Mouse (Mus musculus): ENCODE measurements at regions not wholly inside any gene's neighbourhood (a gene's known extent, or its start where the extent isn't known, plus 50 kb on each side); places are given as distances from the start of the nearest gene placed in this dataset.

DNA sequence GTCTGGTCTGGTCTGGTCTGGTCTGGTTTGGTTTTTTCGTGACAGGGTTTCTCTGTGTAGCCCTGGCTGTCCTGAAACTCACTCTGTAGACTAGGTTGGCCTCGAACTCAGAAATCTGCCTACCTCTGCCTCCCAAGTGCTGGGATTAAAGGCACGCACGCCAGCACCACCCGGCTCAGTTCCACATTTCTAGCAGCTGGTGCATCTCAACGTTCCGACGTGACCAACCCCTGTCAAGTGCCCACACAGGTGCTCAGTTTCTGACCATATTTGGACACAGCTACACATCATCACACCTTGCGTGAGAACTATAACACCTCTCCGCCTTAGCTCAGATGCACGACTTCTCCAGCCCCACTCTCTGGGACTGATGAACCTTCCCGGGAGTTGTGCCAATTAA, 304.4 kb downstream of the Lrig3 start:
- H3K27me3 ChIP-seq (ENCODE audit: control insufficient read depth): no peaks in the 10 kb centered on the region
- no peaks in the 10 kb centered on the region for H3K4me1 ChIP-seq (ENCODE audit: control insufficient read depth)
- TF ChIP-seq GATA1 (IDR thresholded peaks at IDR 0.05; ENCODE audit: low read length) (no peak), TAL1 (IDR thresholded peaks at IDR 0.05; ENCODE audit: low read length) (no peak)
- no peaks in the 10 kb centered on the region for H3K36me3 ChIP-seq (ENCODE audit: control insufficient read depth)
- no peak overlapping the region for H3K4me3 ChIP-seq (replicated peaks)
- H3K9me3 ChIP-seq (ENCODE audit: control insufficient read depth, low read length): peaks cover 39% of the 10 kb centered on the region

DNA sequence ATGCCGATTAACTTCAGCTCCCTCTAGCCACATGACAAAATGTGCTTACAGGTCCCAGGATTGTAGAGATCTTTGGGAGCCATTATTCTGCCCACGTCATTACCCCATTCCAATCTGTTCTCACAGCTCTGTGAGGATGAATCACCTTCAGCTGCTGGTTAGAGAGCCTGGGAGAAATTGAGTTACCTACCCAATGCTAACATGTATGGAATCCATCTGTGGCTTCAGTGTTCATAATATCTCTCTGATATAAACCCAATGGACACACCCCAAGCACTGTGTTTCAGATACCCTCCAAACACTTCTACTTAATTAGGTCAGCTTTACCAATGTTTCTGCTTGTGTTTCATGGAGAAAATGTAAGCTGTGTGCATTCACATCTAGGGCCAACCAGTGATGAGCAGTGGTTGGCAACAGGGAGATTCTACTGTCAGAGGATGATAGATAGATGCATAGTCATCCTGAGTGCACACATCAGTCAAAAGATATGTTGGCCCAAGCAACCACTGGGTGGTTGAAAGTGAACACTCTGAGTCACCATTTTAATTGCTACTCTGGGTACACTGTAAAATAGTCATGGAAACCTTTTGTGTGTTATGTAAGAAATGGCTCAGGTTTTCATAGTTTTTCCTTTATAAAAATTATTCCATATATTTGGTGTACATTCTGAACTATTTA, 301.5 kb downstream of the Lrig3 start:
- peaks cover 22% of the 10 kb centered on the region for H3K9me3 ChIP-seq (ENCODE audit: control insufficient read depth, low read length)
- no peak overlapping the region for H3K4me3 ChIP-seq (replicated peaks)
- H3K36me3 ChIP-seq (ENCODE audit: control insufficient read depth): no peaks in the 10 kb centered on the region
- TF ChIP-seq GATA1 (IDR thresholded peaks at IDR 0.05; ENCODE audit: low read length): no peak
- no peak for TF ChIP-seq TAL1 (IDR thresholded peaks at IDR 0.05; ENCODE audit: low read length)
- no peaks in the 10 kb centered on the region for H3K27me3 ChIP-seq (ENCODE audit: control insufficient read depth)
- H3K4me1 ChIP-seq (ENCODE audit: control insufficient read depth): no peaks in the 10 kb centered on the region

DNA sequence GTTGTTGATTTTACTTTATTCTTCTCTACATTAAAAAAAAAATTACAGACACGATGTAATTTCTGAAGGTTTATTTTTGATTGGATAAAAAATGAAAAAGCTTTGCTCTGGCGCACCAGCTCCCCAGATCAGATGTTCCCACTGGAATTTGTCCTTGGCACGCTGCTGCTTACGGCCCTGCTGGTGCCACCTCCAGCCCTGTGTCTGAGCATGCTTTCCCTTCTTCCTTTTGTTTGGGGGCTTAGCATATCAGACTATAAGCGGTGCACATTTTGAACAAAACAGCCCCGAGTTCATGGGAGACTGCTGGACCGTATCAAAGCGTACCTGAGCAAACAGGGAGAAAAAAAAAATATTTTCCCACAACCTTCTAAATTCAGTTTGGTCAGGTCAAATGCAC, 291.2 kb downstream of the Lrig3 start:
- Histone ChIP-seq H3K4me1 (ENCODE audit: control insufficient read depth) (no peaks in the 10 kb centered on the region), H3K4me3 (replicated peaks) (no peak overlapping the region), H3K27me3 (ENCODE audit: control insufficient read depth) (no peaks in the 10 kb centered on the region), H3K36me3 (ENCODE audit: control insufficient read depth) (no peaks in the 10 kb centered on the region), H3K9me3 (ENCODE audit: control insufficient read depth, low read length) (peaks cover 41% of the 10 kb centered on the region)
- TF ChIP-seq GATA1 (IDR thresholded peaks at IDR 0.05; ENCODE audit: low read length) (no peak), TAL1 (IDR thresholded peaks at IDR 0.05; ENCODE audit: low read length) (no peak)

- Histone ChIP-seq H3K4me3 (replicated peaks) (no peak overlapping the region), H3K4me1 (ENCODE audit: control insufficient read depth) (no peaks in the 10 kb centered on the region), H3K27me3 (ENCODE audit: control insufficient read depth) (no peaks in the 10 kb centered on the region), H3K36me3 (ENCODE audit: control insufficient read depth) (no peaks in the 10 kb centered on the region), H3K9me3 (ENCODE audit: control insufficient read depth, low read length) (peaks cover 35% of the 10 kb centered on the region)
- TF ChIP-seq GATA1 (IDR thresholded peaks at IDR 0.05; ENCODE audit: low read length): no peak
- TF ChIP-seq TAL1 (IDR thresholded peaks at IDR 0.05; ENCODE audit: low read length): no peak
Observed at GRCm38 (mm10) chr10:126254198-126254597, 288.2 kb downstream of the Lrig3 start.

- Histone ChIP-seq H3K9me3 (ENCODE audit: control insufficient read depth, low read length) (peaks cover 32% of the 10 kb centered on the region), H3K4me3 (replicated peaks) (no peak overlapping the region), H3K36me3 (ENCODE audit: control insufficient read depth) (no peaks in the 10 kb centered on the region), H3K27me3 (ENCODE audit: control insufficient read depth) (no peaks in the 10 kb centered on the region), H3K4me1 (ENCODE audit: control insufficient read depth) (no peaks in the 10 kb centered on the region)
- TF ChIP-seq TAL1 (IDR thresholded peaks at IDR 0.05; ENCODE audit: low read length) (no peak), GATA1 (IDR thresholded peaks at IDR 0.05; ENCODE audit: low read length) (no peak)
Observed at GRCm38 (mm10) chr10:126249176-126249575, 283.2 kb downstream of the Lrig3 start.

DNA sequence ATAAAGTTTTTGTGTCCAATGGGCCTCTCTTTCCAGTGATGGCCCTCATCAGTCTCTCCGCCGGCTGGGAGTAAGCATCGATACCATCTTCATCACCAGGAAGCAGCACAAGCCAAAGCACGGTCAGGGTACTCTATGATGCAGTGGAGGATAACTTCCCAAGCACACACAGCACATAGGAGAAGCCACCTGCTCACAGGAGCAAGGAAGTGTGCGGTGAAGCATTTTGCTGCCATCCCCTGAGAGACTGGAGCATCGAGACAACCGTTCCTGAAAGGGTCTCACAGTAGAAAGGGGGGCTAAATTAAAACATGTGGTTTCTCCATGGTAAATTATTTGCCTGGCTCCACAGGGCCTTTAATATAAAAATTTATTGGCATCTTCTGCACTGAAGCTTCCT, 277.1 kb downstream of the Lrig3 start:
- no peaks in the 10 kb centered on the region for H3K4me1 ChIP-seq (ENCODE audit: control insufficient read depth)
- TF ChIP-seq GATA1 (IDR thresholded peaks at IDR 0.05; ENCODE audit: low read length): no peak
- TF ChIP-seq TAL1 (IDR thresholded peaks at IDR 0.05; ENCODE audit: low read length): no peak
- no peaks in the 10 kb centered on the region for H3K27me3 ChIP-seq (ENCODE audit: control insufficient read depth)
- peaks cover 33% of the 10 kb centered on the region for H3K9me3 ChIP-seq (ENCODE audit: control insufficient read depth, low read length)
- no peak overlapping the region for H3K4me3 ChIP-seq (replicated peaks)
- H3K36me3 ChIP-seq (ENCODE audit: control insufficient read depth): no peaks in the 10 kb centered on the region

DNA sequence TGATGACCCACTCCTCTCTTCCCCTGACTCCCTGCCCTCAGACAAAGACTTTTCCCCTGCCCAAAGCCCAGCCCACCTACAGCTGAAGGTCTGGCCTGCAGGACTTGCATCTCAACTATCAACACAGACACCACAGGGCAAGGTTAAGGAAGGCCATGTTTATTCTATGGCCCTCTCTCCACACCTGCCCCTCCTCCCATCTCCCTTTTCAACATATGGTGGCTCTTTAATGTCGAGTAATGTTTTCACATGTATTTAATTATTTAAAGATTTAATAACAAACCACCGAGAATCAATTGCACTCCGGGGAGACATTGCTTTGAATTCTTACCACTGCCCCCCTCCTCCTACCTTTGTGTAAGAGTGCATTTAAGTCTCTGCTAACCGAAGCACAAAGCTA, 273.6 kb downstream of the Lrig3 start:
- H3K9me3 ChIP-seq (ENCODE audit: control insufficient read depth, low read length): peaks cover 29% of the 10 kb centered on the region
- H3K27me3 ChIP-seq (ENCODE audit: control insufficient read depth): no peaks in the 10 kb centered on the region
- H3K4me3 ChIP-seq (replicated peaks): no peak overlapping the region
- H3K36me3 ChIP-seq (ENCODE audit: control insufficient read depth): no peaks in the 10 kb centered on the region
- no peaks in the 10 kb centered on the region for H3K4me1 ChIP-seq (ENCODE audit: control insufficient read depth)
- TF ChIP-seq TAL1 (IDR thresholded peaks at IDR 0.05; ENCODE audit: low read length) (no peak), GATA1 (IDR thresholded peaks at IDR 0.05; ENCODE audit: low read length) (no peak)

Data from erythroblast, embryonic 14.5 days (primary cell).